Mouse (Mus musculus): Measurements from ENCODE around the gene Cyth3.

DNA sequence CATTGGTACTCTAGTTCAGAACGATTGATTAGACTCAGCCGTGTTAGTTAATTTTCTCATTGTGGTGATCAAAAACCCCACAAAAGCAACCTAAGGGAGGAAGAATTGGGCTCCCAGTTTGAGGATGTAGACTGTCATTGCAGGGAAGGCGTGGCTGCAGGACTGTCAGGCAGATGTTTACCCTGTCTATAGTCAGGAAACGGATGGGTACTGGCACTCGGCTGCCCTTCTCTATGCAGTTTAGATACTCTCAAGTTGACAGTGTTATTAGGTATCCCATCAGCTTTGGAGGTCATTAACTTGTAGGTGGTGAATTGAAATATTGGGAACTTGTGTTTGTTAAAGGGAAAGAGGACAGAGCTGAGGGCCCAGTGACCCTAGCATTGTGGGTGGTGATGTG lies 23.7 kb downstream of the Cyth3 start:
- TF ChIP-seq CTCF (IDR thresholded peaks at IDR 0.05; ENCODE audit: insufficient read depth, low read length): no peak
- TF ChIP-seq POLR2A (IDR thresholded peaks at IDR 0.05; ENCODE audit: borderline replicate concordance, extremely low read depth, low read depth, low read length): no peak
